17 mouse cellular contexts compared by ENCODE assay signal in the genomic region with DNA sequence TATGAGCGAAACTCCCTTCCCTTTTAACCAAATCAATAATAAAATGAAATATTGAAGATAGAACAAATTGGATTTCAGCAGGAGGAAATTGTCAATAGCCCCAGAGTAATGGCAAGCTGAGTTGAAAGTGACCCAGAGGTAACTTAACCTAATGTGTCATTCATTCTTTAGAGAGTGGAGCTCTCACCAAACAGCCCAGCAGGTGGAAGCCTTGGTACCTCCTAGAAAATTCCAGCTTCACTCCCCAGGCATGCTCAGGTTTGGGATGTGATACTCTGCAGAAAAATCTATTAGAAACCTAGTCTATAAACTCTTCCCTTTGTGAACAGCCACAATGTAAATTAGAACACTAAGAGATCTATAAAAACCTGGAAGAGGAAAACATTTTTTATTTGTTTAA.
DNase-seq lines count a peak whose midpoint lies in the region; ATAC-seq and TF ChIP-seq lines count a peak whose summit lies in the region.
"Had no signal": no experiment of that assay in that cellular context is flagged by ENCODE, and none has a peak within 500 bp of the region (broad histone marks: within the 10 kb centered on the region; RNA-seq: fewer than 3 reads in every experiment).

No protein-coding gene starts in this region.

- intact Hi-C loops in heart, adult 2 months (cut with DNase I) = loop anchor here (1.0 kb wide), 1 partner anchor 292 kb away; no protein-coding TSS in a partner anchor
- intact Hi-C loops in gastrocnemius, postnatal 36 days (cut with DNase I) = no loop called here

- no peak overlapping the region for H3K4me2 ChIP-seq in kidney, postnatal 0 days (ENCODE audit: low read length)
- no peak overlapping the region for H3K4me2 ChIP-seq in stomach, postnatal 0 days (replicated peaks; ENCODE audit: low read depth)
- H3K4me2 ChIP-seq: embryonic facial prominence, embryonic 13.5 days; hindbrain, embryonic 14.5 days; limb, embryonic 13.5 days; liver, embryonic 15.5 days had no signal

- no peaks in the 10 kb centered on the region for H3K36me3 ChIP-seq in heart, adult 2 months (ENCODE audit: control insufficient read depth, insufficient read depth, low read length)
- no peaks in the 10 kb centered on the region for H3K36me3 ChIP-seq in heart, embryonic 10.5 days
- no peaks in the 10 kb centered on the region for H3K36me3 ChIP-seq in kidney, postnatal 0 days (ENCODE audit: insufficient read depth, low read length)
- H3K36me3 ChIP-seq in stomach, postnatal 0 days (ENCODE audit: control insufficient read depth, insufficient read depth, low read length) = no peaks in the 10 kb centered on the region
- H3K36me3 ChIP-seq: embryonic facial prominence, embryonic 13.5 days; limb, embryonic 13.5 days; liver, embryonic 15.5 days had no signal

- no peak for TF ChIP-seq POLR2A in heart, adult 2 months (IDR thresholded peaks at IDR 0.05; ENCODE audit: insufficient read depth, low read depth, low read length)

- no peak for TF ChIP-seq EP300 in heart, adult 2 months (IDR thresholded peaks at IDR 0.05; ENCODE audit: insufficient read depth, low read depth, low read length)
- no peak for TF ChIP-seq EP300 in stomach, postnatal 0 days (optimal IDR thresholded peaks at IDR 0.05)

- no peaks in the 10 kb centered on the region for H3K79me2 ChIP-seq in heart, adult 2 months (replicated peaks; ENCODE audit: control insufficient read depth, insufficient read depth, low read length)

- H3K4me3 ChIP-seq in heart, adult 2 months = no peak overlapping the region
- no peak overlapping the region for H3K4me3 ChIP-seq in heart, embryonic 10.5 days
- H3K4me3 ChIP-seq in kidney, postnatal 0 days (replicated peaks; ENCODE audit: low read depth, low read length) = no peak overlapping the region
- H3K4me3 ChIP-seq in stomach, postnatal 0 days (ENCODE audit: low read depth, low read length) = no peak overlapping the region
- H3K4me3 ChIP-seq: embryonic facial prominence, embryonic 13.5 days; limb, embryonic 13.5 days; liver, embryonic 15.5 days had no signal

- H3K9ac ChIP-seq in heart, adult 2 months (ENCODE audit: low read depth, low read length) = no peak overlapping the region
- no peak overlapping the region for H3K9ac ChIP-seq in kidney, postnatal 0 days (ENCODE audit: low read depth, low read length)
- no peak overlapping the region for H3K9ac ChIP-seq in stomach, postnatal 0 days (ENCODE audit: low read length)
- H3K9ac ChIP-seq: embryonic facial prominence, embryonic 13.5 days; hindbrain, embryonic 14.5 days; limb, embryonic 13.5 days; liver, embryonic 15.5 days had no signal

- H3K4me1 ChIP-seq in heart, adult 2 months (ENCODE audit: control insufficient read depth, insufficient read depth, low read length) = no peaks in the 10 kb centered on the region; the same call in 1 of the 2 replicates
- no peaks in the 10 kb centered on the region for H3K4me1 ChIP-seq in heart, embryonic 10.5 days
- no peaks in the 10 kb centered on the region for H3K4me1 ChIP-seq in kidney, postnatal 0 days (replicated peaks; ENCODE audit: insufficient read depth, low read length)
- H3K4me1 ChIP-seq in stomach, postnatal 0 days (replicated peaks; ENCODE audit: control insufficient read depth, insufficient read depth) = no peaks in the 10 kb centered on the region
- H3K4me1 ChIP-seq: embryonic facial prominence, embryonic 13.5 days; limb, embryonic 13.5 days; liver, embryonic 15.5 days had no signal

- H3K9me3 ChIP-seq in heart, embryonic 10.5 days = no peaks in the 10 kb centered on the region
- H3K9me3 ChIP-seq in kidney, postnatal 0 days (replicated peaks; ENCODE audit: low read length) = no peaks in the 10 kb centered on the region
- no peaks in the 10 kb centered on the region for H3K9me3 ChIP-seq in stomach, postnatal 0 days (ENCODE audit: control insufficient read depth, low read length)
- H3K9me3 ChIP-seq: embryonic facial prominence, embryonic 13.5 days; limb, embryonic 13.5 days; liver, embryonic 15.5 days had no signal

- ATAC-seq in kidney, postnatal 0 days (replicated peaks; ENCODE audit: low FRiP score, low read depth) = no peak
- ATAC-seq in stomach, postnatal 0 days (ENCODE audit: low FRiP score, low TSS enrichment) = no peak
- ATAC-seq: activated CD4-positive, CD25-positive, alpha-beta regulatory T cell, adult 4 months had no signal

- peak; percentile 76 for TF ChIP-seq CTCF in heart, adult 2 months (IDR thresholded peaks at IDR 0.05)
- peak; percentile 42 for TF ChIP-seq CTCF in kidney, postnatal 0 days (IDR thresholded peaks at IDR 0.05; ENCODE audit: low read depth)
- TF ChIP-seq CTCF in stomach, postnatal 0 days (IDR thresholded peaks at IDR 0.05; ENCODE audit: low read depth) = peak; percentile 46

- no peaks in the 10 kb centered on the region for H3K27me3 ChIP-seq in heart, adult 2 months (ENCODE audit: control insufficient read depth, insufficient read depth, low read length)
- H3K27me3 ChIP-seq in heart, embryonic 10.5 days (ENCODE audit: insufficient read depth, poor library complexity, severe bottlenecking) = no peaks in the 10 kb centered on the region
- no peaks in the 10 kb centered on the region for H3K27me3 ChIP-seq in kidney, postnatal 0 days (ENCODE audit: insufficient read depth, low read length)
- no peaks in the 10 kb centered on the region for H3K27me3 ChIP-seq in stomach, postnatal 0 days (ENCODE audit: control insufficient read depth, insufficient read depth, low read length)
- H3K27me3 ChIP-seq: embryonic facial prominence, embryonic 13.5 days; limb, embryonic 13.5 days; liver, embryonic 15.5 days had no signal

- 90% methylated on average over 1 of the region's 1 CpGs for WGBS in heart, adult 2 months
- WGBS in heart, embryonic 10.5 days = 86% methylated on average over 1 of the region's 1 CpGs
- 89% methylated on average over 1 of the region's 1 CpGs for WGBS in kidney, postnatal 0 days
- 89% methylated on average over 1 of the region's 1 CpGs for WGBS in stomach, postnatal 0 days

- no peak for DNase-seq in heart, adult 2 months
- DNase-seq in heart, embryonic 10.5 days (ENCODE audit: low spot score) = no peak
- DNase-seq in kidney, postnatal 0 days (ENCODE audit: low spot score) = no peak
- no peak for DNase-seq in kidney, adult 18-20 months
- DNase-seq in lung, postnatal 36 days = peak; percentile 13
- no peak for DNase-seq in lung, postnatal 25 days (ENCODE audit: low spot score)
- DNase-seq in stomach, postnatal 0 days (ENCODE audit: low spot score) = no peak
- no peak for DNase-seq in gastrocnemius, postnatal 36 days
- DNase-seq: cerebellum, adult 8-10 months; kidney, adult 8-10 months; right cerebral cortex, adult 18-20 months; thymus, adult 18-20 months had no signal

- H3K27ac ChIP-seq in heart, adult 2 months = no peak overlapping the region
- H3K27ac ChIP-seq in heart, embryonic 10.5 days = no peak overlapping the region
- H3K27ac ChIP-seq in kidney, postnatal 0 days = no peak overlapping the region
- H3K27ac ChIP-seq in stomach, postnatal 0 days (replicated peaks) = no peak overlapping the region
- H3K27ac ChIP-seq: embryonic facial prominence, embryonic 13.5 days; hindbrain, embryonic 14.5 days; limb, embryonic 13.5 days; liver, embryonic 15.5 days had no signal
